Mouse (Mus musculus): ENCODE measurements around the gene Pcbd1. TPM values are rescaled to one million over a fixed set of nuclear protein-coding genes. Genes with fewer than 3 reads are reported as not detected.

Pcbd1 gene
- total RNA-seq, 1 experiment, result 9.5 TPM

DNA sequence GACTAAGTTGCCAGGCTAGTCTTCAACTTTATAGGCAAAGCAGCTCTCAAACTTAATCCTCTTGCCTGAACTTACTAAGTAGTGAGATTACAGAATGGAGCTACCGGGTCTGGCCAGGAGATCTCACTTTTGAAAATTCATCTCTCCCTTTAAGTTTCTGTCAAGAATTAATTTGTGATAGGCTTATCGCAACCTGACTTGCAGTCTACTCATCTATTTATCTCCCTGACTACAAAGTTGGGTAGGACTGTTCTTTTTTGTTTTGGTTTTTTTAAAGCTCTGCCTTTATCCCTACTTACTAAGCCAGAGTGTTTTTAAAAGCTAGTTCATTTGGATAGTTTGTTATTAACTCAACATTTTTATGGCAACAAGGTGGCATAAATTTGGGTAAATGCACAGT is 35.3 kb downstream of the Pcbd1 start:
- no peak for DNase-seq (ENCODE audit: low read depth, low spot score)
- Histone ChIP-seq H3K4me3 (ENCODE audit: insufficient read depth in 1 of 2, low read depth in 1 of 2, low read length in 2 of 2, poor library complexity in 1 of 2, severe bottlenecking in 1 of 2) (no peak overlapping the region), H3K9me3 (ENCODE audit: control insufficient read depth, insufficient read depth, low read depth, low read length) (no peaks in the 10 kb centered on the region), H3K4me1 (ENCODE audit: control insufficient read depth in 2 of 2, insufficient read depth in 2 of 2, low read length in 2 of 2, poor library complexity in 1 of 2) (no peaks in the 10 kb centered on the region), H3K36me3 (ENCODE audit: control insufficient read depth, insufficient read depth, low read length, poor library complexity, severe bottlenecking) (peaks cover 4% of the 10 kb centered on the region), H3K9ac (ENCODE audit: insufficient read depth, low read depth, low read length, poor library complexity, severe bottlenecking) (no peak overlapping the region), H3K27ac (ENCODE audit: insufficient read depth, low read depth, low read length, poor library complexity, severe bottlenecking) (no peak overlapping the region)
- TF ChIP-seq CHD2 (IDR thresholded peaks at IDR 0.05; ENCODE audit: low read depth, low read length), result no peak
- in situ Hi-C loops (cut with MboI; ENCODE audit: low sequenced_read_pairs in 2 of 2, unreplicated experiment in 2 of 2), result no loop called here

DNA sequence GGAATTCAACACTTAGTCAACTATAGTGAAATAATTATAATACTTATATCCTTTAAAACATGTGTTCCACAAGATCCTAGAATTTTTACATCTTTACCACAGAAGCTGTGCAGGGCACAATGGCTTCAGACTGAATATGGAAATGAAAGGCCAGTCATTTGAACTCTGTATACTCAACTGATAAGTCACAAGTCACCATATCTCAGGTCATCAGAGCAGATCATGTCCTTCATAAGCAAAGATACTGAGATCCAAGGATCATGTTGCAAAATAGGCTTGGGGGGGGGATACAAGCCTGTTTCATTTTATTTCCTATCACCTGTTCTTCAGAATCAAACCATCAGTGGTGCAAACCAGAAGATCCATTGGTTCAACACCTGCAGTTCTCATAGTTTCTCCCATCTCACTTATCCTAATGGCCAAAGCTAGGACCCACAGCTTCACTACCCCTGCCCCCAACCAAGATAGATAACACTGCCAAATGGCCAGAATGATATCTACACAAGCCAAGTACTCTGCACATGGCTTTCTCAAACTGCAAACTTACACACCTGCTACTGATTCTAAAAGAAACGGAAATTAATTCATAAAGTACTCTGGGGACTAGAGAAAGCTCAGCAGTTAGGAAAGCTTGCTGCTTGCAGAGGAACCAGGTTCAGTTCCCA is 39.7 kb downstream of the Pcbd1 start:
- Histone ChIP-seq H3K27ac (ENCODE audit: insufficient read depth, low read depth, low read length, poor library complexity, severe bottlenecking) (no peak overlapping the region), H3K9me3 (ENCODE audit: control insufficient read depth, insufficient read depth, low read depth, low read length) (no peaks in the 10 kb centered on the region), H3K4me1 (ENCODE audit: control insufficient read depth in 2 of 2, insufficient read depth in 2 of 2, low read length in 2 of 2, poor library complexity in 1 of 2) (no peaks in the 10 kb centered on the region), H3K4me3 (ENCODE audit: insufficient read depth in 1 of 2, low read depth in 1 of 2, low read length in 2 of 2, poor library complexity in 1 of 2, severe bottlenecking in 1 of 2) (no peak overlapping the region), H3K36me3 (ENCODE audit: control insufficient read depth, insufficient read depth, low read length, poor library complexity, severe bottlenecking) (no peaks in the 10 kb centered on the region; the same call in 1 of the 2 replicates), H3K9ac (ENCODE audit: insufficient read depth, low read depth, low read length, poor library complexity, severe bottlenecking) (no peak overlapping the region)
- no peak for DNase-seq (ENCODE audit: low read depth, low spot score)
- in situ Hi-C loops (cut with MboI; ENCODE audit: low sequenced_read_pairs in 2 of 2, unreplicated experiment in 2 of 2), result no loop called here
- TF ChIP-seq CHD2 (IDR thresholded peaks at IDR 0.05; ENCODE audit: low read depth, low read length) (no peak), ZNF384 (IDR thresholded peaks at IDR 0.05; ENCODE audit: low read depth, low read length) (no peak), ZC3H11A (IDR thresholded peaks at IDR 0.05; ENCODE audit: borderline replicate concordance, low read depth, low read length) (no peak), HCFC1 (IDR thresholded peaks at IDR 0.05; ENCODE audit: borderline replicate concordance, insufficient read depth, low read length) (no peak), MAFK (IDR thresholded peaks at IDR 0.05; ENCODE audit: insufficient read depth, low read depth, low read length) (no peak)

DNA sequence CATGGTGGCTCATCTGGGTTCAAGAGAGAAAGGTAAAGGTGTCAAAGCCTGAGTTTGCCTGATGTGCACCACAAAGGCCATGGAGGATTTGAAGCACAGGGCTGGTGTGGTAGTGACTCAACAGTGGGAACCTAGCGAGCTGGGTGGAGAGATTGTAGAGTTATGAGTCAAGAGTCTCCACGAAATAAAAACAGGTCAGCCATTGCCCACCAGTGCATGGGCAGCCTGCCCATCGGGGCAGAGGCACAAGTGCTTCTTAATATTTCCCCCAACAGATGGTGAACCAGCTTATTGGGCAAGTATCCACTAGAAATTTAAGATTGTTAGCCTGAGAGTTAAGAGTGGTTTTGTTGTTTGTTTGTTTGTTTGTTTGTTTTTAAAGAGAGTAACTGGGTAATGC is 41.8 kb downstream of the Pcbd1 start:
- Histone ChIP-seq H3K27ac (ENCODE audit: insufficient read depth, low read depth, low read length, poor library complexity, severe bottlenecking) (no peak overlapping the region), H3K4me3 (ENCODE audit: insufficient read depth in 1 of 2, low read depth in 1 of 2, low read length in 2 of 2, poor library complexity in 1 of 2, severe bottlenecking in 1 of 2) (no peak overlapping the region), H3K4me1 (ENCODE audit: control insufficient read depth in 2 of 2, insufficient read depth in 2 of 2, low read length in 2 of 2, poor library complexity in 1 of 2) (peaks cover 0 to 2% of the 10 kb centered on the region in 2 experiments; a peak in 1 of 4 replicates), H3K9me3 (ENCODE audit: control insufficient read depth, insufficient read depth, low read depth, low read length) (no peaks in the 10 kb centered on the region), H3K9ac (ENCODE audit: insufficient read depth, low read depth, low read length, poor library complexity, severe bottlenecking) (no peak overlapping the region), H3K36me3 (ENCODE audit: control insufficient read depth, insufficient read depth, low read length, poor library complexity, severe bottlenecking) (no peaks in the 10 kb centered on the region; the same call in 1 of the 2 replicates)
- no peak for TF ChIP-seq ZNF384 (IDR thresholded peaks at IDR 0.05; ENCODE audit: low read depth, low read length)
- TF ChIP-seq ZC3H11A (IDR thresholded peaks at IDR 0.05; ENCODE audit: borderline replicate concordance, low read depth, low read length), result no peak
- no peak for TF ChIP-seq HCFC1 (IDR thresholded peaks at IDR 0.05; ENCODE audit: borderline replicate concordance, insufficient read depth, low read length)
- no peak for TF ChIP-seq MAFK (IDR thresholded peaks at IDR 0.05; ENCODE audit: insufficient read depth, low read depth, low read length)
- TF ChIP-seq CHD2 (IDR thresholded peaks at IDR 0.05; ENCODE audit: low read depth, low read length), result no peak
- in situ Hi-C loops (cut with MboI; ENCODE audit: low sequenced_read_pairs in 2 of 2, unreplicated experiment in 2 of 2), result no loop called here
- no peak for DNase-seq (ENCODE audit: low read depth, low spot score)

DNA sequence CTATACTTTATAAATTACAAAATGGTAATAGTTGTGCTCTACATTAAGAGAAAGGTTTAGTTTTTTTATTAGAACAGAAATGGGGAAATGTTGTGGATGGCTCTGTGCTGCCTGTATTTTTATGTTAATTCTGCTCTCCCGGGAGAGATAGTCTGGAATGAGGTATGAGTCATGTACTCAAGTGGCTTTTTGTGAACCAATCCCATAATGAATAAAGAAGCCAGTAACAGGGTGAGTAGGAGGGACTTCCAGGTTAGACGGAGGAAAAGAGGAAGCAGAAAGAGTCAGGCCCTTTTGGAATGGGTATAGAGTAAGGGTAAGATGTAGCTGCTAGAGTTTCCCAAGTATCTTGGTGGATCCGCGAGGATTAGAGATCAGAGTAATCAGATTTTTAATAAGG is 44.9 kb downstream of the Pcbd1 start:
- in situ Hi-C loops (cut with MboI; ENCODE audit: low sequenced_read_pairs in 2 of 2, unreplicated experiment in 2 of 2), result no loop called here
- Histone ChIP-seq H3K9me3 (ENCODE audit: control insufficient read depth, insufficient read depth, low read depth, low read length) (no peaks in the 10 kb centered on the region), H3K36me3 (ENCODE audit: control insufficient read depth, insufficient read depth, low read length, poor library complexity, severe bottlenecking) (no peaks in the 10 kb centered on the region; the same call in 1 of the 2 replicates)

More for the DNA sequence above, 44.9 kb downstream of the Pcbd1 start:
- no peak for DNase-seq (ENCODE audit: low read depth, low spot score)
- no peak overlapping the region for H3K9ac ChIP-seq (ENCODE audit: insufficient read depth, low read depth, low read length, poor library complexity, severe bottlenecking)
- TF ChIP-seq MAFK (IDR thresholded peaks at IDR 0.05; ENCODE audit: insufficient read depth, low read depth, low read length) (no peak), CHD2 (IDR thresholded peaks at IDR 0.05; ENCODE audit: low read depth, low read length) (no peak), HCFC1 (IDR thresholded peaks at IDR 0.05; ENCODE audit: borderline replicate concordance, insufficient read depth, low read length) (no peak), ZNF384 (IDR thresholded peaks at IDR 0.05; ENCODE audit: low read depth, low read length) (no peak), ZC3H11A (IDR thresholded peaks at IDR 0.05; ENCODE audit: borderline replicate concordance, low read depth, low read length) (no peak)
- no peak overlapping the region; the same call in 1 of the 2 replicates for H3K27ac ChIP-seq (ENCODE audit: insufficient read depth, low read depth, low read length, poor library complexity, severe bottlenecking)
- peaks cover 0 to 2% of the 10 kb centered on the region in 2 experiments; a peak in 1 of 4 replicates for H3K4me1 ChIP-seq (ENCODE audit: control insufficient read depth in 2 of 2, insufficient read depth in 2 of 2, low read length in 2 of 2, poor library complexity in 1 of 2)
- no peak overlapping the region for H3K4me3 ChIP-seq (ENCODE audit: insufficient read depth in 1 of 2, low read depth in 1 of 2, low read length in 2 of 2, poor library complexity in 1 of 2, severe bottlenecking in 1 of 2)

Data from ES-E14 (cell line).